Mouse (Mus musculus) ES-Bruce4 (cell line): ENCODE measurements around the gene Whrn. TPM values are rescaled to one million over a fixed set of nuclear protein-coding genes. Genes with fewer than 3 reads are reported as not detected.

ENCODE experiments used
- H3K27ac ChIP-seq: 2 replicates; pipeline ENCODE4 v1.5.1; 2012; ENCODE audit warnings: low read length, inconsistent platforms; ENCODE audit not compliant: insufficient read depth
- H3K27me3 ChIP-seq: 2 replicates; pipeline ENCODE4 v1.6.1; 2012; ENCODE audit warnings: mild to moderate bottlenecking, low read length, inconsistent platforms; ENCODE audit not compliant: control insufficient read depth, poor library complexity, insufficient read depth, severe bottlenecking
- H3K36me3 ChIP-seq: 2 replicates; pipeline ENCODE4 v1.6.1; 2012; ENCODE audit warnings: inconsistent platforms, mild to moderate bottlenecking, low read length, moderate library complexity; ENCODE audit not compliant: control insufficient read depth, poor library complexity, insufficient read depth, severe bottlenecking
- H3K4me1 ChIP-seq: one replicate; pipeline ENCODE4 v1.8.1; 2011; ENCODE audit warnings: low read length; ENCODE audit not compliant: control insufficient read depth, insufficient read depth
- H3K4me3 ChIP-seq: 2 replicates; pipeline ENCODE4 v1.5.1; 2011; ENCODE audit warnings: low read depth, mild to moderate bottlenecking, low read length
- H3K9ac ChIP-seq: 2 replicates; pipeline ENCODE4 v1.6.1; 2012; ENCODE audit warnings: low read depth, mild to moderate bottlenecking, inconsistent platforms; ENCODE audit not compliant: poor library complexity, severe bottlenecking
- H3K9me3 ChIP-seq: replicated peaks from 2 replicates; pipeline ENCODE4 v1.6.1; 2012; ENCODE audit warnings: mild to moderate bottlenecking, low read length, inconsistent platforms; ENCODE audit not compliant: control insufficient read depth, poor library complexity, insufficient read depth, severe bottlenecking
- CTCF ChIP-seq: IDR thresholded peaks from one replicate; pipeline ENCODE4 v1.8.1; 2011; ENCODE audit warnings: low read depth, low read length
- EP300 ChIP-seq: IDR thresholded peaks from 2 replicates; pipeline ENCODE4 v1.6.1; 2011; ENCODE audit warnings: low read depth, low read length; ENCODE audit not compliant: insufficient read depth
- POLR2A ChIP-seq: IDR thresholded peaks from one replicate; pipeline ENCODE4 v1.8.1; 2011; ENCODE audit warnings: low read length; ENCODE audit not compliant: insufficient read depth
- polyA plus RNA-seq: library from polyadenylated mRNA; stranded (reverse); fragments of >200 nt; gene quantifications from 2 replicates; pipeline ENCODE4 v1.2.4, GENCODE M21; 2011; ENCODE audit warnings: low read depth; ENCODE audit not compliant: missing spikeins, insufficient read depth, insufficient read length

Whrn gene
- polyA plus RNA-seq, 1 experiment = 33.5 TPM

DNA sequence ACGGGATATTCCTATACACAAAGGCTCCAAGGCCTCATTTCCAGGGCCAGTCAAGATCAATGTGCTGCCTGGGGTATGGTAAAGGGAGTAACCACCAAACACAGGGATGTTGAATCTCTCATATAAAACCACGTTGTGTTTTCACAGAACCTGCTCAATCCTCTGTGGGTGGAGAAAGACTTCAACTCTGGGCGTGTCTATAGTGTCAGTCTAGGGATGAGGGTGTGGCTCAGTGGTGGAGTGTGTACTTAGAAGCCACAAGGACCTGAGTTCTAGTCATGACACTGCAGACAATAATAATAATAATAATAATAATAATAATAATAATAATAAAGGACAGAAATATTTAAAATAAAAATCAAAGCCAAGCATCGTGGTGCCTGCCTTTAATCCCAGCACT, 111.5 kb downstream of the Whrn start:
- no peak overlapping the region for H3K9ac ChIP-seq
- TF ChIP-seq CTCF = no peak
- no peak for TF ChIP-seq EP300
- TF ChIP-seq POLR2A = no peak
- peaks cover under 1% of the 10 kb centered on the region for H3K4me1 ChIP-seq
- H3K4me3 ChIP-seq = no peak overlapping the region
- H3K9me3 ChIP-seq = no peaks in the 10 kb centered on the region
- no peaks in the 10 kb centered on the region for H3K36me3 ChIP-seq
- H3K27me3 ChIP-seq = no peaks in the 10 kb centered on the region
- H3K27ac ChIP-seq = no peak overlapping the region

DNA sequence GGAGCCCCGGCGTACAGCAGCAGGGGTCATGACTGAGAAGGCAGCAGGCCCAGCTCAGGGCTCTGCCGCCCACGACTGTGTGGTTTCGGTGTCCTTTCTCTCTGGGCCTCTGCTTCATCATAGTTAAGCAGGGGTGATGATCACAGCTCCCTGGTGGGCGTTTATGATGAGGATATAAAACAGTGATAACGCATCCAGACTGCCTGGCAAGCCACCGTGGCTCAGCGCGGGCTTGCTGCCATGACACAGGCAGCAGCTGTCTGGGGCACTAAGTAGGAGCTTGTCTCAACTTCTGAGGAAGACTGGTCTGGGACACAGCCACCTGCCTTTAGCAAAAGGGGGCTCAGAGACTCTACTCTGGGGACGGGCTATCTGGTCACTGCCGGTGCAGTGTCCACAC, 112.3 kb downstream of the Whrn start:
- Histone ChIP-seq H3K4me3 (no peak overlapping the region), H3K9me3 (no peaks in the 10 kb centered on the region), H3K9ac (no peak overlapping the region), H3K4me1 (no peaks in the 10 kb centered on the region), H3K27me3 (no peaks in the 10 kb centered on the region), H3K36me3 (no peaks in the 10 kb centered on the region), H3K27ac (no peak overlapping the region)
- no peak for TF ChIP-seq POLR2A
- TF ChIP-seq CTCF = no peak
- no peak for TF ChIP-seq EP300

DNA sequence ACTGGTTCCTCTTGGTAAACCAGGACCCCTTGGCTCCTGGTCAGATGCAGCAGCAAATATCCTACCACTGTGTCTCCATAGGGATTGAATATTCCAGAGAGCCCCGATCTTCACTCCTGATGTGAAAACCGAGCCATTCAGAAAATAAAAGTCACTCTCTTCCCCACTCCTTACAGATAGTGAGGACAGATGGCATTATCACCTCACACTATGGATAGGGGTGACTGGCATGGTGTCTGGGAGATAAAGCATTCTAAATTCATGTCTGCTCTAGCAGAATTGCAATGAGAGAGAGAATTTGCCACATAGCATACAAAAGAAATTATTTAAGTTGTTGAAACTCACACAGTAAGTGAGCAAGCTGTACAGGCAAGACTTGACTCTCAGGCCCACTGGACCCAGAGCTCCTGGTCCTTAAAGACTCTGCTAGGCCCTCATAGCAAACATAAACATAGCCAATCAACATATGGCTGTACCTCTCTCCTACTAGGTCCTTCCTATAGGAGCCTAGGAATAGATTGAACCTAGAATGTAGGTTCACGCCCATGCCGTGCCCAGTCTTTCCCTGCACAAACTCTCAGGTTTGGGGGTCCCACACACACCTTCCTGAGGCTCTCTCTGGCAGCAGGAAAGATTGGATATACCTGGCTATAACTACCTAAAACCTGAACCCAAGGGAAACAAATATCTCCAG, 113.0 kb downstream of the Whrn start:
- Histone ChIP-seq H3K9ac (no peak overlapping the region), H3K4me1 (no peaks in the 10 kb centered on the region), H3K4me3 (no peak overlapping the region), H3K27ac (no peak overlapping the region), H3K36me3 (no peaks in the 10 kb centered on the region), H3K9me3 (no peaks in the 10 kb centered on the region), H3K27me3 (no peaks in the 10 kb centered on the region)
- no peak for TF ChIP-seq POLR2A
- TF ChIP-seq EP300 = no peak
- TF ChIP-seq CTCF = no peak

DNA sequence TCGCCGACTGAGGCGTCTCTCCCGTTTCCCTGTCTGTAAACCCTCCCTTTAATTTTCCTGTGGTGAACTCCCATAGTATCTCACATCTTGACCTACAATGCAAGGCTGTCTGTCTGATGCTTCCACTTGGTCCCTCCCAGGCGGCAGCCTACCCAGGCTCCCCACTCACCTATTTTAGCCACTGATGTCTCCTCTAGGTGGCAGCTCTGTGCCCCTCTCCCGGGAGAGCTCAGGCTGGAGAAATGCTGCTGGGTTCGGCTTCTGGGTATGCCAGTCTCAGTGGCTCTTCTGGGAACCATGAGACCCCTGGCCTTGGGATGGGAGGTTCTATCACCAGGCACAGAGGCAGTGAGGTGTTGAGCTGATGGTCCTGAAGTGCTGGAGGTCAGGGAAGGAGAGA, 118.3 kb downstream of the Whrn start:
- H3K36me3 ChIP-seq = no peaks in the 10 kb centered on the region

GRCm38 (mm10) chr4:63375367-63375766, 120.4 kb downstream of the Whrn start:
- no peaks in the 10 kb centered on the region for H3K9me3 ChIP-seq
- H3K27me3 ChIP-seq = no peaks in the 10 kb centered on the region
- TF ChIP-seq POLR2A (no peak), CTCF (no peak), EP300 (no peak)
- H3K4me3 ChIP-seq = no peak overlapping the region
- no peak overlapping the region for H3K27ac ChIP-seq
- no peaks in the 10 kb centered on the region for H3K4me1 ChIP-seq
- no peak overlapping the region for H3K9ac ChIP-seq
- no peaks in the 10 kb centered on the region for H3K36me3 ChIP-seq

More for the DNA sequence above, 118.3 kb downstream of the Whrn start:
- H3K27ac ChIP-seq = no peak overlapping the region
- no peaks in the 10 kb centered on the region for H3K27me3 ChIP-seq
- H3K9me3 ChIP-seq = no peaks in the 10 kb centered on the region
- no peaks in the 10 kb centered on the region for H3K4me1 ChIP-seq
- H3K9ac ChIP-seq = no peak overlapping the region
- no peak for TF ChIP-seq EP300
- TF ChIP-seq CTCF = peak; percentile 41
- H3K4me3 ChIP-seq = no peak overlapping the region

- H3K4me3 ChIP-seq = no peak overlapping the region
- no peaks in the 10 kb centered on the region for H3K36me3 ChIP-seq
- H3K9me3 ChIP-seq = no peaks in the 10 kb centered on the region
- no peak overlapping the region for H3K27ac ChIP-seq
- H3K4me1 ChIP-seq = no peaks in the 10 kb centered on the region
- H3K27me3 ChIP-seq = no peaks in the 10 kb centered on the region
- no peak overlapping the region for H3K9ac ChIP-seq
- no peak for TF ChIP-seq POLR2A
- TF ChIP-seq EP300 = no peak
- no peak for TF ChIP-seq CTCF
These were observed 121.5 kb downstream of the Whrn start for GRCm38 (mm10) chr4:63374331-63374730.
